Mouse (Mus musculus) hindbrain, embryonic 14.5 days (tissue): ENCODE data around the gene St6galnac5. TPM values are rescaled to one million over a fixed set of nuclear protein-coding genes. Genes with fewer than 3 reads are reported as not detected.
A peak's percentile ranks its signal among the peaks of the same experiment; 100 is the strongest.

Experiments used
- ATAC-seq: fragments of 200-750 bp; cut with Nextera tagmentation; 2 replicates; pipeline ENCODE4 v1.8.0; 2017; ENCODE audit warnings: moderate number of reproducible peaks, mild to moderate bottlenecking, moderate TSS enrichment, moderate library complexity; ENCODE audit not compliant: low FRiP score
- DNase-seq: peaks from one replicate; pipeline ENCODE4 v3.0.0-alpha.2; 2015; ENCODE audit warnings: low spot score
- H3K27ac ChIP-seq: fragments of 300-500 bp; sonication (generic); 2 replicates; pipeline ENCODE4 v1.5.1; 2014; ENCODE audit warnings: mild to moderate bottlenecking, moderate library complexity
- H3K27me3 ChIP-seq: fragments of 300-500 bp; sonication (generic); 2 replicates; pipeline ENCODE4 v1.6.1; 2014; ENCODE audit warnings: mild to moderate bottlenecking, low read length, mixed read lengths; ENCODE audit not compliant: control insufficient read depth, insufficient read depth
- H3K36me3 ChIP-seq: fragments of 300-500 bp; sonication (generic); replicated peaks from 2 replicates; pipeline ENCODE4 v1.6.1; 2014; ENCODE audit not compliant: control insufficient read depth, insufficient read depth
- H3K4me1 ChIP-seq: fragments of 300-500 bp; sonication (generic); replicated peaks from 2 replicates; pipeline ENCODE4 v1.6.1; 2014; ENCODE audit warnings: antibody characterized with exemption, low read length, mixed read lengths; ENCODE audit not compliant: control insufficient read depth, insufficient read depth
- H3K4me2 ChIP-seq: fragments of 300-500 bp; sonication (generic); replicated peaks from 2 replicates; pipeline ENCODE4 v1.6.1; 2014; ENCODE audit warnings: mild to moderate bottlenecking, moderate library complexity
- H3K4me3 ChIP-seq: fragments of 300-500 bp; sonication (generic); replicated peaks from 2 replicates; pipeline ENCODE4 v1.5.1; 2014; ENCODE audit warnings: mild to moderate bottlenecking, low read length
- H3K9ac ChIP-seq: fragments of 300-500 bp; sonication (generic); 2 replicates; pipeline ENCODE4 v1.6.1; 2014
- H3K9me3 ChIP-seq: fragments of 300-500 bp; sonication (generic); 2 replicates; pipeline ENCODE4 v1.6.1; 2016; ENCODE audit warnings: low read length; ENCODE audit not compliant: control insufficient read depth
- WGBS: fragments of 180-500 bp; shearing (Covaris S2); extraction: QIAGEN DNeasy Blood & Tissue Kit; methylation state at CpG from one replicate; pipeline ENCODE4 v1.1.7; 2014; 5-methylcytosine and 5-hydroxymethylcytosine counted together
- polyA plus RNA-seq: library from polyadenylated mRNA; unstranded; fragments of >200 nt; fragmentation: Nextera tagmentation; extraction: Ambion mirVana; gene quantifications from 2 replicates; pipeline ENCODE4 v1.2.1, GENCODE M21; 2014

Gene St6galnac5
- polyA plus RNA-seq, 1 experiment from 2014 or later, result 17.5 TPM

GRCm38 (mm10) chr3:152894935-152895334 is 87.1 kb downstream of the St6galnac5 start:
- Histone ChIP-seq H3K4me3 (no peak overlapping the region), H3K36me3 (no peaks in the 10 kb centered on the region), H3K27ac (no peak overlapping the region), H3K27me3 (no peaks in the 10 kb centered on the region), H3K9ac (no peak overlapping the region), H3K9me3 (no peaks in the 10 kb centered on the region), H3K4me1 (no peaks in the 10 kb centered on the region), H3K4me2 (no peak overlapping the region)
- ATAC-seq (no peak), DNase-seq (no peak)
- 76% methylated on average over 4 of the region's 4 CpGs for WGBS

GRCm38 (mm10) chr3:152888116-152888515 is 93.9 kb downstream of the St6galnac5 start:
- Histone ChIP-seq H3K4me3 (no peak overlapping the region), H3K4me1 (0 out of 2 replicates have a peak, but pooled peaks cover 5% of the 10 kb centered on the region), H3K27me3 (no peaks in the 10 kb centered on the region), H3K4me2 (no peak overlapping the region), H3K36me3 (no peaks in the 10 kb centered on the region), H3K9ac (no peak overlapping the region), H3K27ac (no peak overlapping the region), H3K9me3 (no peaks in the 10 kb centered on the region)
- no peak for ATAC-seq
- DNase-seq, result no peak
- 68% methylated on average over 7 of the region's 7 CpGs for WGBS

GRCm38 (mm10) chr3:152886749-152887148 is 95.3 kb downstream of the St6galnac5 start:
- ATAC-seq (no peak), DNase-seq (no peak)
- H3K27ac ChIP-seq, result no peak overlapping the region
- H3K4me2 ChIP-seq, result no peak overlapping the region
- no peak overlapping the region for H3K4me3 ChIP-seq
- no peak overlapping the region for H3K9ac ChIP-seq
- H3K36me3 ChIP-seq, result no peaks in the 10 kb centered on the region
- no peaks in the 10 kb centered on the region for H3K27me3 ChIP-seq
- H3K9me3 ChIP-seq, result no peaks in the 10 kb centered on the region
- peaks cover 14% of the 10 kb centered on the region; the same call in 1 of the 2 replicates for H3K4me1 ChIP-seq

GRCm38 (mm10) chr3:152883556-152883955 is 98.5 kb downstream of the St6galnac5 start:
- 55% methylated on average over 3 of the region's 3 CpGs for whole genome bisulfite sequencing
- H3K4me3 ChIP-seq, result no peak overlapping the region

GRCm38 (mm10) chr3:152881706-152882105 is 100.3 kb downstream of the St6galnac5 start:
- Histone ChIP-seq H3K9ac (no peak overlapping the region), H3K4me3 (no peak overlapping the region), H3K27me3 (no peaks in the 10 kb centered on the region), H3K36me3 (no peaks in the 10 kb centered on the region), H3K4me1 (peaks cover 25% of the 10 kb centered on the region; the same call in 1 of the 2 replicates), H3K9me3 (no peaks in the 10 kb centered on the region), H3K27ac (no peak overlapping the region), H3K4me2 (no peak overlapping the region)
- DNase-seq (no peak), ATAC-seq (no peak)
- WGBS, result 58% methylated on average over 4 of the region's 4 CpGs

More at GRCm38 (mm10) chr3:152883556-152883955, 98.5 kb downstream of the St6galnac5 start:
- H3K4me1 ChIP-seq, result peaks cover 25% of the 10 kb centered on the region; the same call in 1 of the 2 replicates
- ATAC-seq (no peak), DNase-seq (no peak)
- no peaks in the 10 kb centered on the region for H3K27me3 ChIP-seq
- no peak overlapping the region for H3K4me2 ChIP-seq
- H3K9me3 ChIP-seq, result no peaks in the 10 kb centered on the region
- H3K9ac ChIP-seq, result no peak overlapping the region
- no peaks in the 10 kb centered on the region for H3K36me3 ChIP-seq
- H3K27ac ChIP-seq, result no peak overlapping the region

- Histone ChIP-seq H3K9me3 (no peaks in the 10 kb centered on the region), H3K36me3 (no peaks in the 10 kb centered on the region), H3K4me1 (peaks cover 29% of the 10 kb centered on the region; the same call in 1 of the 2 replicates), H3K9ac (no peak overlapping the region), H3K4me2 (no peak overlapping the region), H3K27me3 (no peaks in the 10 kb centered on the region), H3K4me3 (no peak overlapping the region), H3K27ac (no peak overlapping the region)
- ATAC-seq (no peak), DNase-seq (no peak)
- 47% methylated on average over 15 of the region's 15 CpGs for WGBS
These were observed 101.8 kb downstream of the St6galnac5 start for GRCm38 (mm10) chr3:152880121-152880835.

- Histone ChIP-seq H3K27ac (no peak overlapping the region), H3K27me3 (no peaks in the 10 kb centered on the region), H3K4me1 (peaks cover 33% of the 10 kb centered on the region), H3K4me2 (no peak overlapping the region), H3K9me3 (no peaks in the 10 kb centered on the region), H3K4me3 (no peak overlapping the region), H3K36me3 (no peaks in the 10 kb centered on the region), H3K9ac (no peak overlapping the region)
- 84% methylated on average over 6 of the region's 6 CpGs for WGBS
- no peak for ATAC-seq
- no peak for DNase-seq
These were observed 106.2 kb downstream of the St6galnac5 start for GRCm38 (mm10) chr3:152875723-152876290.

DNA sequence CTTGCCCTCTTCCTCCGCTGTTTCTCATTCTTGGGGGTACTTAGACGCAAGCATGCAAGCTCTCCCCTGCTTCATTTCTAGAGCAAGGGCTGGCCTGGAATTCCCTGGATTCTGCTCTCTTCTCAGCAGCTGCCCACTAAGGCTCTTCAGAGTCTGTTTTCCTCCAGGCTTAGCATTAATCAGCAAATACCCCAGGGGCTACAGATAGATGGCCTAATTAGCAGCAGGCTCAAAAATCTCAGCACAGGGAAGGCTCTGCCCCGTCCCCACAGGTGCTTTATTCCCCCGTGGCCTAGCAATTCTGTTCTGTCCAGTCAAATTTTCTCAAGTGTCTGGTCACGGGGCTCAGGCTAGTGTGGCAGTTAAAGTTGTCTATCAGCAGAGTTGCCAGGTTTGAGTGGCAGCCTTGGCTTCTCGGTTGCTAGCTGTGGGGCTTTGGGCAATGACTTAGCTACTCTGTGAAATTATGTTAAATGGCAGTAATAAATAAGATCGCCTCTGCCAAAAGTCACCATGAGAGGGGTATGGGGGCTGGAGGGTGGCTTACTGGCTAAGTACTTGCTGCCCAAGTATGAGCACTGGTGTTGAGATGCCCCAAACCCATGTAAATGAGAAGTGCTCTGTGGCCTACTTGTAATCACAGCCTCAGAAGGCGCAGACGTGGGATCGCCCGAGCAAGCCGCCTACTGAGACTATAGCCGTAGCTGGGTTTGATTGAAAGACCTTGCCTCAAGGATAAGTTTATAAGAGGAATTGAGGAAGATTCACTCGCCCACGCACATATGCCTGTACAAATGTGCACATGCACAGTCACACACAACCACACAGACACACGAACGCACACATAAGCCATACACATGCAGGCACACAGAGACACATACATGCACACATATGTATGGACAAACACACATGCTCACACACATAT is 107.4 kb downstream of the St6galnac5 start:
- no peak for DNase-seq

DNA sequence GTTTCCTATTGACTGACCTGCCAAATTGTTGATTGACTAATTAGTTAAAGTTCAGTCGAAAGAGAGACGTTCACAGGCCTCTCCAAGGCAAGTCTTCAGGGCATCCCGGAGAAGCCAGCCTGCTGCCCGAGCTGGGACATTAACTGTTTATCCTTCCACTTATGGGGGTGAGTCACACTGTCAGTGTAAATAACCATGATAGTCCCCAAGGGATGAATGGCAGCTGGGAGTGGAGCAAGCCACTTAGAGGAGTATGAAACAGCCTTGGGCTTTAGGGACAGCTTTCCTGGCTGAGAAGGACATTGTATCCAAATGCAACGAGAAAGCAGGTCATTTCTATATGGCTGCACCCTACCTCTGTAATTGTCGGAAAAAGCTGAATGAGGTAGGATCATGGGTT is 109.5 kb downstream of the St6galnac5 start:
- Histone ChIP-seq H3K9ac (no peak overlapping the region), H3K9me3 (no peaks in the 10 kb centered on the region), H3K27me3 (no peaks in the 10 kb centered on the region), H3K27ac (no peak overlapping the region), H3K4me3 (no peak overlapping the region), H3K4me2 (no peak overlapping the region), H3K36me3 (no peaks in the 10 kb centered on the region), H3K4me1 (peaks cover 28% of the 10 kb centered on the region)
- whole genome bisulfite sequencing, result 21% methylated on average over 6 of the region's 6 CpGs
- 0 out of 2 replicates have a peak, but pooled peaks have one; percentile 18 for ATAC-seq
- no peak for DNase-seq

More for the DNA sequence above, 107.4 kb downstream of the St6galnac5 start:
- Histone ChIP-seq H3K4me1 (peaks cover 28% of the 10 kb centered on the region), H3K4me3 (no peak overlapping the region), H3K27ac (no peak overlapping the region), H3K9me3 (no peaks in the 10 kb centered on the region), H3K36me3 (no peaks in the 10 kb centered on the region), H3K4me2 (no peak overlapping the region), H3K27me3 (no peaks in the 10 kb centered on the region), H3K9ac (no peak overlapping the region)
- WGBS, result 62% methylated on average over 17 of the region's 17 CpGs
- ATAC-seq, result no peak
